Mouse (Mus musculus): ENCODE measurements at regions not wholly inside any gene's neighbourhood (a gene's known extent, or its start where the extent isn't known, plus 50 kb on each side); places are given as distances from the start of the nearest gene placed in this dataset.

GRCm38 (mm10) chr2:92860502-92861197, 54.2 kb upstream of the Syt13 start:
- TF ChIP-seq CTCF (IDR thresholded peaks at IDR 0.05; ENCODE audit: low read depth) (no peak), EP300 (IDR thresholded peaks at IDR 0.05; ENCODE audit: low read depth) (no peak)
